Mouse (Mus musculus) lung, embryonic 15.5 days (tissue): Measurements from ENCODE around the gene Cacul1. TPM values are rescaled to one million over a fixed set of nuclear protein-coding genes. Genes with fewer than 3 reads are reported as not detected.

ENCODE experiments used
- microRNA-seq: library from miRNA; unstranded; fragments of <30 nt; microRNA quantifications from one replicate; pipeline ENCODE4, GENCODE M21; 2016
- polyA plus RNA-seq: library from polyadenylated mRNA; unstranded; fragments of >200 nt; fragmentation: Nextera tagmentation; extraction: Ambion mirVana; gene quantifications from 2 replicates; pipeline ENCODE4 v1.2.1, GENCODE M21; 2015

Gene Cacul1
- polyA plus RNA-seq, 1 experiment from 2014 or later, result 25.7 TPM

Small RNA genes within 50 kb of the gene (microRNA-seq; reads per million reads assigned to microRNA genes)
- gene Gm25238, result not detected

Other genes starting within 250 kb of the Cacul1 start
- gene Prlhr, start 112.7 kb downstream of the Cacul1 start, polyA plus RNA-seq, result not detected in 2 replicates
- 1.4 and 1.6 TPM in 2 replicates for gene Nanos1, start 175.0 kb upstream of the Cacul1 start, polyA plus RNA-seq
- 132 and 137 TPM in 2 replicates for gene Eif3a, start 209.6 kb upstream of the Cacul1 start, polyA plus RNA-seq
- 30.3 and 32.3 TPM in 2 replicates for gene Fam45a, start 230.6 kb upstream of the Cacul1 start, polyA plus RNA-seq